Mouse (Mus musculus): Measurements from ENCODE around the gene Larp7.

Larp7 gene

GRCm38 (mm10) chr3:127512794-127513335 lies 40.3 kb downstream of the Larp7 start:
- no peak for DNase-seq (ENCODE audit: low read depth, low spot score)

- DNase-seq (ENCODE audit: low read depth, low spot score) = no peak
These were observed 41.1 kb downstream of the Larp7 start for GRCm38 (mm10) chr3:127511786-127512746.

DNA sequence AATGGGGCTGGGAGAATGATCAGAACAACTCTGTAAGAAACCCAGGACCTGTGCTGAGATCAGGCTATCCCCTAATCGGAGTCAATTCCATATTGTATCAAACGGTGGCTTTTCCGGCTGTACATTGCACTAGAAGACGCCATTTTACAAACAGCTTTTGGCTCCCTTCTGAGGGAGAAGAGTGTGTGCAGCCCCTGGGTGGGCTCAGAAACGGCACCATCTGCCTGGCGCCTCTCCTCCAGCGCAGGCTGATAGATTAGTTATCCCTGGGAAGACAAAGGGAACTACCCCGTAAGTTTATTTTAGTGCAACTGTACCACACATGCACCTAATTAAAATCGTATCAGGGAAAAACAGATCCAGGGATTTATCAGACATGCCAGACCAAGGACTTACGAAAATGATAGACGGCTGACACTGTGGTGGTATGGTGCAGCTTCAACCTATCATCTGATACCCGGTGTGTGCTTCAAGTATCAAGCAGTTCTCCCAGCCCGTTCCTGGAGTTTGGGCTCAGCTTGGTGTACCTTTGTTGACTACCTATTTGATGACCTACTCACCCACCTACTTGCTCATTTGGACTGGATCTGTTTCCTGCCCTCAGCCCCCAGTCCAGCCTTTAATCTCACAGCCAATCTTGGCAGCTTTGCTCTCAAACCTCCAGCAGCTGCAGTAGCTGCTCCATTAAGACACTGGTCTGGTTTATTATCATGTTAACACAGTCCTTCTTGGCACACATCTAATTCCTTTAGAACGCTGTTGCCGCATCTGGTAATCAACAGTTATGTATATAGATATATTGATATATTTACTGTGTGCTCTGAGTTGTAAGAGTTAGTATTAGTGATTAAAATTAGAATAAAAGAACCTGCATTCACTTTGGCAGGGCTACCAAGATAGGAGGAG lies 45.0 kb downstream of the Larp7 start:
- no peak for DNase-seq (ENCODE audit: low read depth, low spot score)

- peak; percentile 19 for DNase-seq (ENCODE audit: low read depth, low spot score)
These were observed 54.3 kb downstream of the Larp7 start, which contains the start of gene Ank2 for GRCm38 (mm10) chr3:127498742-127499400. Gene Ank2 (minus strand): TSS chr3:127499350.

DNA sequence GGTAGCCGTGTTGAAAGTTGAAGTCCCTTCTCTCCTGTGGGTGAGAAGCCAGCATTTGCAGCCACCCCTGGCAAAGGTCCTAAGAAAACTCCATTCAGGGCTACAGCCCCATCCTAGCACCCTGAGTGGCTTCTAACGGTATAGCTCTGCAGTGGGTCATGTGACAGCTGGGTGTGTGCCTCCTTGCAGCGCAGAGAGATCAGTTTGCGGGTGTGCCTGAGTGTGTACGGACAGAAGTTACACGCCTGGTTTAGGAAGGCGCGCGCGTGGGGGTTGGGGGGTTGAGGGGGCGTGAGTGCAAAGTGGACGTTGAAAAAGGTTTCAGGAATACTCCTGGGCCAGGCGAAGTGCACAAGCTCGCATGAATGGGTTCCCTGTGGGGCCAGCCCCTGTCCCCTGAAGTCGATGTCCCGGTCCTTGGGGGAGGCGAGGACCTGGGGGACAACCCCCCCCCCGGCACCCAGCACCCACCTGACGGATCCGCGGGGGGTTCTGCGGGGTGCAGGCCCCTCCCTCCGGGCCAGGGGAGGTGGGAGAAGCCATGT lies 54.9 kb downstream of the Larp7 start:
- DNase-seq (ENCODE audit: low read depth, low spot score) = peak; percentile 44

DNA sequence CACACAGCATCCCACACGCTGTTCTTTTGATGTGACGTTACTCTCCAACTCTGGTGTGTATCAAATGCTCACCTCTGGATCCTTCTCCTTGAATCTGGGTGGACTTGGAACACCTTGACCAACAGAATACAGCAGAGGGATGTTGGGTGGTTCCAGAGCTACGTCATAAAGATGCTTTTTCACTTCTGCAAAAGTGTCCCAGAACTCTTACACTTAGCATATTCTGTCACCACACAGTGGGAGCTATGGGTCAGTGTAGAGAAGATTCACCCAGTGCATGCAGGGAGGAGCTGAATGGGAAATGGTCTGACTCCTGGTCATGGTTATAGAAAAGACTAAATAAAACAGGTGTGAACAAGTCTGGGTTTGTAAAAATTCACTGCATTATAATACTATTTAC lies 60.5 kb downstream of the Larp7 start:
- DNase-seq (ENCODE audit: low read depth, low spot score) = no peak

DNA sequence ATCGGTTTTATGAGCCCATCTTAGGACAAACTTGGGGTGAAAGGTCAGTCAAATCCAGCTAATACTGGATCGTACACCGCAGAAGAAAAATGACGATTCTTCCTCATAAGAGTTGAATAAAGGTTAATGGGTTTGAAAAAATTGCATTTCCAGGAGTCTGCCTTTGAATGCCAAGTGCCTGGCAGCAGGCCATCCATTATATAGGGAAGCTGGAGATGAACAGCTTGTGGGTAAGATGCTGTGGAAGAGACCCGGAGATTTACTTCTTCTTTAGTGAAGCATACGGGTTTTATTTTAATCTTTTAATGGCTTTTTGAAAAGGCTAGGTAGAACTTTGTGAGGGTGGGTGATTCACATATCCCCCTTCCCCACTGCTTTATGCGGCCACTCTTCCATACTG lies 65.8 kb downstream of the Larp7 start:
- DNase-seq (ENCODE audit: low read depth, low spot score) = no peak

Data from ES-CJ7 (cell line).